Mouse (Mus musculus) CH12.LX (cell line): ENCODE results near the gene Sipa1l3. TPM values are rescaled to one million over a fixed set of nuclear protein-coding genes. Genes with fewer than 3 reads are reported as not detected.

Source experiments
- DNase-seq: peaks from one replicate; pipeline ENCODE4 v3.0.0-alpha.2; 2013; ENCODE audit errors: extremely low read depth
- H3K27ac ChIP-seq: 2 replicates; pipeline ENCODE4 v1.5.1; 2012; ENCODE audit warnings: low read depth, mild to moderate bottlenecking, control low read depth, moderate library complexity; ENCODE audit not compliant: insufficient read depth
- H3K27me3 ChIP-seq: replicated peaks from 2 replicates; pipeline ENCODE3; 2012; ENCODE audit warnings: inconsistent platforms
- H3K36me3 ChIP-seq, 2 experiments: replicated peaks in 1 of 2; 2 replicates each; pipeline versions ENCODE3 to v1.6.1; 2012; ENCODE audit warnings: inconsistent platforms in 1 of 2, low read length in 1 of 2, mild to moderate bottlenecking in 1 of 2, mixed read lengths in 1 of 2, moderate library complexity in 1 of 2; ENCODE audit not compliant: control insufficient read depth in 1 of 2, insufficient read depth in 1 of 2
- H3K4me1 ChIP-seq, 2 experiments: 2 replicates each; pipeline ENCODE4 v1.6.1; 2012; ENCODE audit warnings: inconsistent platforms in 1 of 2, moderate library complexity in 1 of 2; ENCODE audit not compliant: insufficient read depth in 2 of 2, control insufficient read depth in 1 of 2
- H3K4me2 ChIP-seq: 2 replicates; pipeline ENCODE4 v1.6.1; 2012; ENCODE audit warnings: low read depth, mild to moderate bottlenecking, control low read depth; ENCODE audit not compliant: poor library complexity, insufficient read depth, severe bottlenecking
- H3K4me3 ChIP-seq, 3 experiments: fragments of 150-350 bp in 1 of 3; sonication (generic) in 1 of 3; replicated peaks in 1 of 3; 2 replicates each; pipeline versions ENCODE3 to v1.5.1; 2011 to 2012; ENCODE audit warnings: low read depth in 2 of 3, low read length in 2 of 3, mild to moderate bottlenecking in 2 of 3, moderate library complexity in 2 of 3, control low read depth in 1 of 3, improper control_type of control experiment in 1 of 3, inconsistent platforms in 1 of 3, mixed read lengths in 1 of 3; ENCODE audit not compliant: poor library complexity in 1 of 3
- H3K79me2 ChIP-seq: replicated peaks from 2 replicates; pipeline ENCODE4 v1.6.1; 2012; ENCODE audit warnings: mild to moderate bottlenecking, moderate library complexity; ENCODE audit not compliant: control insufficient read depth, poor library complexity, insufficient read depth, severe bottlenecking; ENCODE audit errors: extremely low read depth
- H3K9ac ChIP-seq: 2 replicates; pipeline ENCODE4 v1.6.1; 2012; ENCODE audit warnings: low read depth, mild to moderate bottlenecking, control low read depth, moderate library complexity; ENCODE audit not compliant: insufficient read depth
- H3K9me3 ChIP-seq: replicated peaks from 2 replicates; pipeline ENCODE3; 2012; ENCODE audit warnings: low read length, inconsistent platforms, mixed read lengths
- CHD2 ChIP-seq: IDR thresholded peaks from 2 replicates; pipeline ENCODE4 v1.6.1; 2011; ENCODE audit warnings: low read length, improper control_type of control experiment
- MAZ ChIP-seq: IDR thresholded peaks from 2 replicates; pipeline ENCODE4 v1.6.1; 2012; ENCODE audit warnings: low read depth, mild to moderate bottlenecking, inconsistent platforms, low read length, improper control_type of control experiment, moderate library complexity
- PAX5 ChIP-seq: IDR thresholded peaks from 2 replicates; pipeline ENCODE4 v1.6.1; 2012; ENCODE audit warnings: low read length, inconsistent platforms, mixed read lengths
- POLR2AphosphoS2 ChIP-seq: IDR thresholded peaks from 2 replicates; pipeline ENCODE4 v1.6.1; 2011; ENCODE audit warnings: low read depth, low read length, improper control_type of control experiment
- RAD21 ChIP-seq: IDR thresholded peaks from 2 replicates; pipeline ENCODE4 v1.6.1; 2011; ENCODE audit warnings: low read depth, mild to moderate bottlenecking, low read length, improper control_type of control experiment, moderate library complexity
- SMC3 ChIP-seq: IDR thresholded peaks from 2 replicates; pipeline ENCODE4 v1.6.1; 2011; ENCODE audit warnings: low read depth, low read length, improper control_type of control experiment
- UBTF ChIP-seq: IDR thresholded peaks from 2 replicates; pipeline ENCODE4 v1.6.1; 2012; ENCODE audit warnings: low read depth, mild to moderate bottlenecking, inconsistent platforms, low read length, improper control_type of control experiment, moderate library complexity
- USF1 ChIP-seq: IDR thresholded peaks from 2 replicates; pipeline ENCODE4 v1.6.1; 2014; ENCODE audit warnings: low read depth, mild to moderate bottlenecking, inconsistent platforms, low read length, improper control_type of control experiment
- ZMIZ1 ChIP-seq: IDR thresholded peaks from 2 replicates; pipeline ENCODE4 v1.6.1; 2012; ENCODE audit warnings: low read depth, mild to moderate bottlenecking, inconsistent platforms, low read length, improper control_type of control experiment
- dilution Hi-C: fragments of 300-500 bp; cut with MboI; formaldehyde crosslinking; loops from 2 replicates; pipeline ENCODE4 v1.14.3; 2020; ENCODE audit warnings: low sequenced_read_pairs; ENCODE audit not compliant: extremely low pct_unique_long_range_greater_than_20kb, extremely low pct_ligation_motif_present
- in situ Hi-C: fragments of 300-500 bp; cut with MboI; formaldehyde crosslinking; loops from 3 replicates; pipeline ENCODE4 v1.14.3; 2019; ENCODE audit warnings: low sequenced_read_pairs, low pct_ligation_motif_present, low pct_unique_long_range_greater_than_20kb, mixed read lengths
- polyA plus RNA-seq: library from polyadenylated mRNA; unstranded; fragments of >175 nt; gene quantifications from 2 replicates; pipeline ENCODE4 v1.2.1, GENCODE M21; 2012; ENCODE audit warnings: low read depth; ENCODE audit not compliant: insufficient read length
- total RNA-seq, 2 experiments: library from RNA; depleted of rRNA; stranded (reverse); fragments of 300-350 nt in 1 of 2; fragments of >200 nt in 1 of 2; gene quantifications; 2 replicates each; pipeline ENCODE4 v1.2.3; 2012 to 2014

Sipa1l3 gene
- total and polyA plus RNA-seq, 3 experiments: 1.6 to 8.8 (median 5.9) TPM

DNA sequence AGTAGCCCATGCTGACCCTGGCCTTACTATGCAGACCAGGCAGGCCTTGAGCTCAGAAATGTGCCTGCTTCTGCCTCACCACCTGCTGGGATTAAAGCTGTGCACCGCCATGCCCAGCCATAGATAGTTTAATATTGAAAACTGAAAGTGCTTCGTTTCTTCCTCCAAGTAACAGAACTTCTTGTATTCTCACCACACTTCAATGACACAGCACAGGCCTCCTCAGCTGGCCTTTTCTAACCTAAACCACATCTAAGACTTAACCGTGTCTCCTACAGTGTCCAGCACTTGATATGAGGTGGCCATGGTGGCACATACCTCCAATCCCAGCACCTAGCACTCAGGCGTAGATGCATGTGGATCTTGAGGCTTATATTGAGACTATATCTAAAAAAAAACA lies 248.0 kb downstream of the Sipa1l3 start:
- Histone ChIP-seq H3K9me3 (no peaks in the 10 kb centered on the region), H3K27ac (no peak overlapping the region), H3K79me2 (no peaks in the 10 kb centered on the region), H3K27me3 (peaks cover 2% of the 10 kb centered on the region), H3K36me3 (no peaks in the 10 kb centered on the region), H3K4me3 (no peak overlapping the region), H3K4me2 (no peak overlapping the region), H3K4me1 (peaks cover 0 to 17% of the 10 kb centered on the region in 2 experiments; a peak in 2 of 4 replicates), H3K9ac (no peak overlapping the region)
- dilution Hi-C loops (no loop called here), in situ Hi-C loops (no loop called here)
- DNase-seq: no peak
- TF ChIP-seq MAZ (no peak), CHD2 (no peak), UBTF (no peak), ZMIZ1 (no peak), PAX5 (no peak), RAD21 (no peak), USF1 (no peak), SMC3 (no peak), POLR2AphosphoS2 (no peak)

Other genes starting within 250 kb of the Sipa1l3 start
- gene Spint2, start 236.7 kb downstream of the Sipa1l3 start, total RNA-seq (2012; rRNA removed): 25.6 and 29.1 TPM in 2 replicates
- not detected in 2 replicates for gene Spint2, start 236.7 kb downstream of the Sipa1l3 start, total RNA-seq (2014; rRNA removed)
- gene Spint2, start 236.7 kb downstream of the Sipa1l3 start, polyA plus RNA-seq: 3.7 and 4.1 TPM in 2 replicates
- not detected in 2 replicates for gene Ppp1r14a, start 229.3 kb downstream of the Sipa1l3 start, total RNA-seq (2012; rRNA removed)
- not detected in 2 replicates for gene Ppp1r14a, start 229.3 kb downstream of the Sipa1l3 start, total RNA-seq (2014; rRNA removed)
- gene Ppp1r14a, start 229.3 kb downstream of the Sipa1l3 start, polyA plus RNA-seq: not detected in 2 replicates
- gene Dpf1, start 214.7 kb downstream of the Sipa1l3 start, total RNA-seq (2012; rRNA removed): 1.3 and 3.0 TPM in 2 replicates
- 0.35 and 0.38 TPM in 2 replicates for gene Dpf1, start 214.7 kb downstream of the Sipa1l3 start, total RNA-seq (2014; rRNA removed)
- gene Dpf1, start 214.7 kb downstream of the Sipa1l3 start, polyA plus RNA-seq: 0.97 and 1.9 TPM in 2 replicates
- 0.04 TPM in 1 of 2 replicates, not detected in the other for gene Catsperg2, start 208.4 kb upstream of the Sipa1l3 start, total RNA-seq (2012; rRNA removed)
- gene Catsperg2, start 208.4 kb upstream of the Sipa1l3 start, total RNA-seq (2014; rRNA removed): not detected in 2 replicates
- gene Catsperg2, start 208.4 kb upstream of the Sipa1l3 start, polyA plus RNA-seq: not detected in 2 replicates
- 9.6 and 10.4 TPM in 2 replicates for gene Zfp84, start 249.9 kb upstream of the Sipa1l3 start, total RNA-seq (2012; rRNA removed)
- gene Zfp84, start 249.9 kb upstream of the Sipa1l3 start, total RNA-seq (2014; rRNA removed): 8.5 and 9.2 TPM in 2 replicates
- 7.7 and 7.9 TPM in 2 replicates for gene Zfp84, start 249.9 kb upstream of the Sipa1l3 start, polyA plus RNA-seq